Mouse (Mus musculus) mouse embryonic stem cell (cell line): ENCODE data around the gene Dennd6a.
"Not testable (repeated sequence)": the region's sequence is repeated elsewhere in the genome, so short reads cannot be mapped to it uniquely, and the experiment has no call there.

ENCODE experiments used
- in situ Hi-C, 2 experiments: fragments of 300-500 bp; cut with MboI; formaldehyde crosslinking; loops; 1 replicate in 1 of 2; 3 replicates in 1 of 2; pipeline ENCODE4 v1.14.3; 2019 to 2020; ENCODE audit warnings: low sequenced_read_pairs in 2 of 2, low pct_unique_long_range_greater_than_20kb in 1 of 2, mixed read lengths in 1 of 2; ENCODE audit not compliant: unreplicated experiment in 1 of 2

Dennd6a gene

GRCm38 (mm10) chr14:26670964-26671363, 97.3 kb downstream of the Dennd6a start:
- in situ Hi-C loops, result no loop called here

DNA sequence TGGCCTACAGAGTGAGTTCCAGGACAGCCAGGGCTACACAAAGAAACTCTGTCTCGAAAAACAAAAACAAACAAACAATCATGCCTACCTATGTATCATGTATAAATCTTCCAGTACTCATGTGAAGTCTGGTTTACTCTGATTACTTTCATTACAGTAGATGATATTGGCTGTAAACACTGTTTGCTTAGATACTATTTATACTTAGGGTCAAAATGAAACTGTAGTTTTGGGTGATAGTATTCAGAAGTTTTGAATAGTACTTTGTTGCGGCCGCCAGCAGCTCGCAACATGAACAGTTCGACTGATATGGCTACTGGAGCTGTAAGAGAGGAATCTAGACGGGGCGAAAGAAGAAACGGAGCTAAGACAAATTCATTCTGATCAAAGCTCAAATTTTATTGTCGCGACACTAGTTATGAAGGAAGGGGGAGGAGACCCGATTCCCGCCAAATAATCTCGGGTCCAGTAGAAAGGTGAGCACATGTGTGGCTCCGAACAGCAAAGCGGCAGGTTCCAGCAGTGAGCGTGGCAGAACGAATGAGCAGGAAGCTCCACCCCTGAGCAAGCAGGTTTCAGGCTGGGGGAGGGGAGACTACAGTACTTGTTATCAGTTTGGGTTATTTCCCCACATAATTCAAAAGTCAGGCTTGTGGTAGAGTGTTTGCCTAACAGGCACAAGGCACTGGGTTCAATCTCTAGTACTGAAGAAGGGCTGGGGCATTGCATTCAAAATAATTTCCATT, 98.4 kb downstream of the Dennd6a start:
- in situ Hi-C loops, result not testable (repeated sequence)

DNA sequence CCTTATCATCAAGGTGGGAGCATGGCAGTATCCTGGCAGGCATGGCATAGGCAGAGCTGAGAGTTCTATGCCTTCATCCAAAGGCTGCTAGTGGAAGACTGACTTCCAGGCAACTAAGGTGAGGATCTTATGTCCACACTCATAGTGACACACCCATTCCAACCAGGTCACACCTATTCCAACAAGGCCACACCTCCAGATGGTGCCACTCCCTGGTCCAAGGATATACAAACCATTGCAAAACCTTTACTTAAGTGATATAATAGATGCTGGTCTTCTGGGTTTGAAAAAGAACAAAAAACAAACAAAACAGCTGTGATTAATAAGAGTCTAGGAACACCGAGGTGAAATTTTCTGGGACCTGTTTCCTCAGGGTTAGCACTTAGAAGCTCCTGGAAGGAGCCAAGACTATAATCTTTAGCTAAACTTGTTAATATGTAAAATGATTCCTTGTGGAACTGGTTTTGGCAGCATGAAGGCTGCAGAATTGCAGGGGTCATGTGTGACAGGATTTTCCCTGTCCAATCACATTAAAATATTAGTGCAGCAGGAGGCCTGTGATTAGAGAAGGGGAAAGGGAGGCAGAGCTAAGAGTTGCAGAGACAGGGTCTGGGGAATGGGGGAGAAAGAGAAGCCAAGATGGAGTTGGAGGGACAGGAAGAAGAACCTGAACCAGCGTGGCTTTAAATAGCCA, 101.0 kb downstream of the Dennd6a start:
- in situ Hi-C loops, result not testable (repeated sequence)

GRCm38 (mm10) chr14:26675371-26675770, 101.7 kb downstream of the Dennd6a start:
- in situ Hi-C loops, result no loop called here

- in situ Hi-C loops, result no loop called here
These were observed 102.1 kb downstream of the Dennd6a start for GRCm38 (mm10) chr14:26675791-26676190.
